Comparison of ENCODE assay signal across 11 mouse cellular contexts in the genomic region with DNA sequence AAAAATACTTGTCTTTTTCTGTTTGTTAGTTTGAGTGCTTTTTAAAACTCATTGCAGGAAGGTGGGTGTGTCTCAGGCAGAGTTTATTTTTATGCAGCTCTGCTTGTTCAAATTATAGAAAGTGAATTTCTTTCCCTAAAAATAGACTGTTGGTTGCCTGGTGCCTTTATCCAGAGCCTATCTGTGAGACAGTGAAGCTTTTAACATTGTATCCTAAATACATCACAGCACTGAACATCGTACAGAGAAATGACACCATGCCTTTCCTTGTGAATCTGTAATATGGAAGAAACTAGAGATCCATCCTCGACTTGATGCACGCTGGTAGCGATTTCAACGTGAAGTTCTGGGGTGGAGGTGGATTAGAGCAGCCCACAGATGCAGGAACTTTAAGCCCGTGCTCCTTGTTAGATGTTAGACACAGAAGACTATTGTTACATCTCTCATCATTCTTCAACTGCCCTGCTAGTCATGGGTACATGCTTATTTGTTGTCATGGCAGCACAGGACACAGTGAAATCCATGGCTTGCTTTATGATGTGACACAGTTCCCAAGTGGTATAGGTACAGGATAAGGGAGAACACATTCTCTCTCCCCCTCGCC. TPM values are rescaled to one million over a fixed set of nuclear protein-coding genes. Genes with fewer than 3 reads are reported as not detected.
DNase-seq lines count a peak whose midpoint lies in the region; ATAC-seq lines count a peak whose summit lies in the region.
"Had no signal": no experiment of that assay in that cellular context is flagged by ENCODE, and none has a peak within 500 bp of the region (broad histone marks: within the 10 kb centered on the region; RNA-seq: fewer than 3 reads in every experiment).

No protein-coding gene starts in this region.

- 46% methylated on average over 7 of the region's 7 CpGs for WGBS in forebrain, embryonic 11.5 days
- WGBS in forebrain, embryonic 10.5 days = 61% methylated on average over 6 of the region's 7 CpGs
- 18% methylated on average over 6 of the region's 7 CpGs for WGBS in hindbrain, embryonic 14.5 days
- WGBS in midbrain, embryonic 14.5 days = 21% methylated on average over 7 of the region's 7 CpGs

- no peaks in the 10 kb centered on the region for H3K9me3 ChIP-seq in forebrain, embryonic 11.5 days (ENCODE audit: control insufficient read depth, low read length)
- H3K9me3 ChIP-seq in forebrain, embryonic 10.5 days = no peaks in the 10 kb centered on the region
- no peaks in the 10 kb centered on the region for H3K9me3 ChIP-seq in hindbrain, embryonic 14.5 days (ENCODE audit: control insufficient read depth, low read length)
- H3K9me3 ChIP-seq in midbrain, embryonic 14.5 days (ENCODE audit: control insufficient read depth, low read length) = no peaks in the 10 kb centered on the region

- H3K4me2 ChIP-seq in forebrain, embryonic 11.5 days (ENCODE audit: low read depth, low read length, severe bottlenecking) = no peak overlapping the region
- peak overlapping the region; percentile 29 for H3K4me2 ChIP-seq in hindbrain, embryonic 14.5 days (replicated peaks)
- H3K4me2 ChIP-seq in midbrain, embryonic 14.5 days (ENCODE audit: low read length) = no peak overlapping the region

- H3K27me3 ChIP-seq in forebrain, embryonic 11.5 days (ENCODE audit: control insufficient read depth, insufficient read depth, low read length) = no peaks in the 10 kb centered on the region
- no peaks in the 10 kb centered on the region for H3K27me3 ChIP-seq in forebrain, embryonic 10.5 days (ENCODE audit: poor library complexity, severe bottlenecking)
- no peaks in the 10 kb centered on the region for H3K27me3 ChIP-seq in hindbrain, embryonic 14.5 days (ENCODE audit: control insufficient read depth, insufficient read depth, low read length)
- no peaks in the 10 kb centered on the region for H3K27me3 ChIP-seq in midbrain, embryonic 14.5 days (ENCODE audit: control insufficient read depth, insufficient read depth, low read length)

- H3K27ac ChIP-seq in forebrain, embryonic 11.5 days (ENCODE audit: low read depth, low read length) = no peak overlapping the region
- H3K27ac ChIP-seq in forebrain, embryonic 10.5 days = no peak overlapping the region
- no peak overlapping the region for H3K27ac ChIP-seq in hindbrain, embryonic 14.5 days
- H3K27ac ChIP-seq in midbrain, embryonic 14.5 days (replicated peaks; ENCODE audit: low read depth, low read length) = 0 out of 2 replicates have a peak overlapping the region, but pooled peaks have one; percentile 52
- H3K27ac ChIP-seq: liver, embryonic 14.5 days had no signal

- no peaks in the 10 kb centered on the region for H3K4me1 ChIP-seq in forebrain, embryonic 11.5 days (replicated peaks; ENCODE audit: control insufficient read depth, insufficient read depth, low read length)
- H3K4me1 ChIP-seq in forebrain, embryonic 10.5 days = peaks cover 8% of the 10 kb centered on the region; the same call in 1 of the 2 replicates
- 0 out of 2 replicates have a peak, but pooled peaks cover 3% of the 10 kb centered on the region for H3K4me1 ChIP-seq in hindbrain, embryonic 14.5 days (replicated peaks; ENCODE audit: control insufficient read depth, insufficient read depth, low read length)
- peaks cover 5% of the 10 kb centered on the region; the same call in 1 of the 2 replicates for H3K4me1 ChIP-seq in midbrain, embryonic 14.5 days (ENCODE audit: control insufficient read depth, insufficient read depth, low read length)

- no peaks in the 10 kb centered on the region for H3K36me3 ChIP-seq in forebrain, embryonic 11.5 days (ENCODE audit: control insufficient read depth, insufficient read depth, low read length)
- no peaks in the 10 kb centered on the region for H3K36me3 ChIP-seq in forebrain, embryonic 10.5 days (replicated peaks)
- H3K36me3 ChIP-seq in hindbrain, embryonic 14.5 days (replicated peaks; ENCODE audit: control insufficient read depth, insufficient read depth) = no peaks in the 10 kb centered on the region
- no peaks in the 10 kb centered on the region for H3K36me3 ChIP-seq in midbrain, embryonic 14.5 days (ENCODE audit: control insufficient read depth, insufficient read depth, low read length)

- no peak overlapping the region for H3K9ac ChIP-seq in forebrain, embryonic 11.5 days (ENCODE audit: low read length)
- H3K9ac ChIP-seq in hindbrain, embryonic 14.5 days = no peak overlapping the region
- H3K9ac ChIP-seq in midbrain, embryonic 14.5 days (replicated peaks; ENCODE audit: low read length) = no peak overlapping the region
- H3K9ac ChIP-seq: liver, embryonic 14.5 days had no signal

- no peak for DNase-seq in forebrain, embryonic 11.5 days (ENCODE audit: low spot score)
- no peak for DNase-seq in forebrain, embryonic 10.5 days (ENCODE audit: extremely low spot score, low spot score)
- DNase-seq in embryo, embryonic 11 days = peak; percentile 21
- peak; percentile 29 for DNase-seq in hindbrain, embryonic 14.5 days (ENCODE audit: low spot score)
- DNase-seq in midbrain, embryonic 14.5 days = peak; percentile 34
- no peak for DNase-seq in adrenal gland, postnatal 10 days
- no peak for DNase-seq in thymus, postnatal 25 days
- no peak for DNase-seq in urinary bladder, postnatal 14 days (ENCODE audit: low spot score)
- DNase-seq: cerebellum, postnatal 14 days; thymus, postnatal 36 days had no signal

- ATAC-seq in forebrain, embryonic 11.5 days (replicated peaks; ENCODE audit: low FRiP score) = peak; percentile 70
- peak; percentile 68; the same call in 1 of the 2 replicates for ATAC-seq in hindbrain, embryonic 14.5 days (ENCODE audit: low FRiP score)
- ATAC-seq in midbrain, embryonic 14.5 days (ENCODE audit: low FRiP score, low TSS enrichment) = 0 out of 2 replicates have a peak, but pooled peaks have one; percentile 40

- no peak overlapping the region for H3K4me3 ChIP-seq in forebrain, embryonic 11.5 days (ENCODE audit: low read depth, low read length)
- no peak overlapping the region for H3K4me3 ChIP-seq in forebrain, embryonic 10.5 days
- H3K4me3 ChIP-seq in hindbrain, embryonic 14.5 days (replicated peaks; ENCODE audit: low read length) = no peak overlapping the region
- no peak overlapping the region for H3K4me3 ChIP-seq in midbrain, embryonic 14.5 days (replicated peaks; ENCODE audit: low read depth, low read length)

RNA-seq across cellular contexts. Expression of a gene that starts 45.9 kb away (rescaled TPM):
- polyA plus RNA-seq in forebrain, embryonic 11.5 days (2014; fragmentation: Nextera tagmentation; extraction: Ambion mirVana) = 1.1 and 1.7 TPM in 2 replicates
- polyA plus RNA-seq in forebrain, embryonic 10.5 days (2016; fragmentation: Nextera tagmentation; extraction: Ambion mirVana) = 0.91 and 2.1 TPM in 2 replicates
- 1.7 and 4.8 TPM in 2 replicates for polyA plus RNA-seq in hindbrain, embryonic 14.5 days (2014; fragmentation: Nextera tagmentation; extraction: Ambion mirVana)
- 0.72 and 0.77 TPM in 2 replicates for polyA plus RNA-seq in midbrain, embryonic 14.5 days (2014; fragmentation: Nextera tagmentation; extraction: Ambion mirVana)
- 10 to 100 TPM; 31.6 to 31.7 TPM for total RNA-seq in adrenal gland, postnatal 10 days (2021)

Comparison
In these comparisons a context has a peak if more than half of its experiments do, and no peak if none do; other contexts are left out.
1. DNase-seq: peak in embryo, embryonic 11 days (single experiment), hindbrain, embryonic 14.5 days (single experiment) and midbrain, embryonic 14.5 days (single experiment); none in forebrain, embryonic 11.5 days (single experiment), forebrain, embryonic 10.5 days (single experiment), adrenal gland, postnatal 10 days (single experiment), thymus, postnatal 25 days (single experiment) and urinary bladder, postnatal 14 days (single experiment).
2. Peak in every context shown above with its lines, with median percentiles within 50 percentile points of each other: ATAC-seq.